Comparison of ENCODE assay signal across 14 mouse cellular contexts in the genomic region with DNA sequence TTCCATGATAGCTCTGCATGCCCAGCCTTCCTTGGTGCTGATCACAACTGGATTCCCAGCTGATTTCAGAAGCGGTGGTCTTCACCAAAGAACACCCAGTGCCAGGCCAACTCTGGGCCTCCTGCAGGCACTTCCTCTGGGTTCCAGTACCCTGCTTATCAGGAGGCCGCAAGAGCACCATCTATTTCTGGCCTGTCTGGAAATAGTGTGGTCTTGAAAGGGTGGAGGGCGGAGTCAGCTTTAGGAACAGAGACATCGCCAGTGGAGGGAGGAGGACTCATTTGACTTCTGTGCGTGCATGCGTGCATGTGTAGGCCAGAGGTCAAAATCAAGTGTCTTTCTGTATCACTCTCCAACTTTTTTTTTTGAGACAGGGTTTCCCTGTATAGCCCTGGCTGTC. TPM values are rescaled to one million over a fixed set of nuclear protein-coding genes. Genes with fewer than 3 reads are reported as not detected.
A peak's percentile ranks its signal among the peaks of the same experiment; 100 is the strongest.
DNase-seq lines count a peak whose midpoint lies in the region; ATAC-seq and TF ChIP-seq lines count a peak whose summit lies in the region.
"Had no signal": no experiment of that assay in that cellular context is flagged by ENCODE, and none has a peak within 500 bp of the region (broad histone marks: within the 10 kb centered on the region; RNA-seq: fewer than 3 reads in every experiment).

No protein-coding gene starts in this region.

- DNase-seq in CH12.LX (ENCODE audit: extremely low read depth), result peak; percentile 90
- DNase-seq in forebrain, embryonic 14.5 days (ENCODE audit: low spot score), result no peak
- DNase-seq in cerebellum, postnatal 36 days, result no peak
- no peak for DNase-seq in layer of hippocampus, adult 9-10 months (ENCODE audit: low spot score)
- DNase-seq: adrenal gland, adult 8-10 months; cerebellum, postnatal 14 days; kidney, postnatal 10 days; right cerebral cortex, postnatal 25 days had no signal

- no peak overlapping the region for H3K9ac ChIP-seq in CH12.LX (ENCODE audit: insufficient read depth, low read depth)
- H3K9ac ChIP-seq in heart, embryonic 14.5 days (ENCODE audit: low read length), result no peak overlapping the region
- no peak overlapping the region for H3K9ac ChIP-seq in liver, embryonic 16.5 days (ENCODE audit: low read depth, low read length)
- no peak overlapping the region for H3K9ac ChIP-seq in forebrain, embryonic 14.5 days (ENCODE audit: low read length)
- H3K9ac ChIP-seq: embryonic facial prominence, embryonic 15.5 days; hindbrain, embryonic 14.5 days; neural tube, embryonic 12.5 days had no signal

- no peak for TF ChIP-seq RAD21 in CH12.LX (IDR thresholded peaks at IDR 0.05; ENCODE audit: low read depth, low read length)

- H3K36me3 ChIP-seq in CH12.LX (replicated peaks in 1 of 2; ENCODE audit: control insufficient read depth in 1 of 2, insufficient read depth in 1 of 2, low read length in 1 of 2), result peaks cover 17 to 60% of the 10 kb centered on the region in 2 experiments
- no peaks in the 10 kb centered on the region for H3K36me3 ChIP-seq in heart, embryonic 14.5 days (ENCODE audit: control insufficient read depth, insufficient read depth, low read length)
- no peaks in the 10 kb centered on the region for H3K36me3 ChIP-seq in liver, embryonic 16.5 days (ENCODE audit: control insufficient read depth, insufficient read depth)
- no peaks in the 10 kb centered on the region for H3K36me3 ChIP-seq in forebrain, embryonic 14.5 days (ENCODE audit: control insufficient read depth, insufficient read depth, low read length)
- H3K36me3 ChIP-seq: embryonic facial prominence, embryonic 15.5 days; neural tube, embryonic 12.5 days had no signal

- no peaks in the 10 kb centered on the region for H3K9me3 ChIP-seq in CH12.LX (replicated peaks; ENCODE audit: low read length)
- no peaks in the 10 kb centered on the region for H3K9me3 ChIP-seq in heart, embryonic 14.5 days (ENCODE audit: control insufficient read depth, low read length)
- H3K9me3 ChIP-seq in liver, embryonic 16.5 days (replicated peaks; ENCODE audit: control insufficient read depth, low read length), result no peaks in the 10 kb centered on the region
- H3K9me3 ChIP-seq in forebrain, embryonic 14.5 days (replicated peaks; ENCODE audit: control insufficient read depth, low read length), result no peaks in the 10 kb centered on the region
- H3K9me3 ChIP-seq: embryonic facial prominence, embryonic 15.5 days; neural tube, embryonic 12.5 days had no signal

- H3K79me2 ChIP-seq in CH12.LX (replicated peaks; ENCODE audit: control insufficient read depth, extremely low read depth, insufficient read depth, poor library complexity, severe bottlenecking), result peaks cover 88% of the 10 kb centered on the region

- H3K4me3 ChIP-seq in CH12.LX (replicated peaks in 1 of 3; ENCODE audit: low read depth in 2 of 3, low read length in 2 of 3, poor library complexity in 1 of 3), result no peak overlapping the region
- no peak overlapping the region for H3K4me3 ChIP-seq in bone marrow, adult 2 months (replicated peaks; ENCODE audit: control insufficient read depth, low read depth, low read length)
- H3K4me3 ChIP-seq in heart, embryonic 14.5 days (ENCODE audit: control insufficient read depth in 1 of 2, insufficient read depth in 1 of 2, low read depth in 1 of 2, low read length in 2 of 2), result no peak overlapping the region
- H3K4me3 ChIP-seq in liver, embryonic 16.5 days (ENCODE audit: low read depth, low read length), result no peak overlapping the region
- no peak overlapping the region for H3K4me3 ChIP-seq in forebrain, embryonic 14.5 days (ENCODE audit: low read depth, low read length)
- H3K4me3 ChIP-seq: embryonic facial prominence, embryonic 15.5 days; neural tube, embryonic 12.5 days had no signal

- H3K27ac ChIP-seq in CH12.LX (ENCODE audit: insufficient read depth, low read depth), result peak overlapping the region; percentile 42
- H3K27ac ChIP-seq in bone marrow, adult 2 months (ENCODE audit: control insufficient read depth, insufficient read depth, low read depth, low read length, poor library complexity), result peak overlapping the region; percentile 37; the same call in 1 of the 2 replicates
- H3K27ac ChIP-seq in heart, embryonic 14.5 days (replicated peaks in 1 of 2; ENCODE audit: control insufficient read depth in 1 of 2, insufficient read depth in 1 of 2, low read depth in 2 of 2, low read length in 2 of 2), result peak overlapping the region; percentile 76 to 85
- H3K27ac ChIP-seq in liver, embryonic 16.5 days (ENCODE audit: low read length), result peak overlapping the region; percentile 34
- no peak overlapping the region for H3K27ac ChIP-seq in forebrain, embryonic 14.5 days (ENCODE audit: low read depth, low read length)
- H3K27ac ChIP-seq: embryonic facial prominence, embryonic 15.5 days; hindbrain, embryonic 14.5 days; neural tube, embryonic 12.5 days had no signal

- TF ChIP-seq EP300 in CH12.LX (IDR thresholded peaks at IDR 0.05; ENCODE audit: low read length), result peak; percentile 59; the same call in 1 of the 2 replicates

- H3K4me2 ChIP-seq in CH12.LX (ENCODE audit: insufficient read depth, low read depth, poor library complexity, severe bottlenecking), result 0 out of 2 replicates have a peak overlapping the region, but pooled peaks have one; percentile 1
- H3K4me2 ChIP-seq in heart, embryonic 14.5 days (ENCODE audit: low read length), result peak overlapping the region; percentile 22
- H3K4me2 ChIP-seq in liver, embryonic 16.5 days (ENCODE audit: low read depth, low read length), result no peak overlapping the region
- H3K4me2 ChIP-seq in forebrain, embryonic 14.5 days (ENCODE audit: low read length), result no peak overlapping the region
- H3K4me2 ChIP-seq: embryonic facial prominence, embryonic 15.5 days; hindbrain, embryonic 14.5 days; neural tube, embryonic 12.5 days had no signal

- H3K4me1 ChIP-seq in CH12.LX (ENCODE audit: control insufficient read depth in 1 of 2, insufficient read depth in 2 of 2), result peaks cover 46 to 96% of the 10 kb centered on the region in 2 experiments
- H3K4me1 ChIP-seq in bone marrow, adult 2 months (ENCODE audit: control insufficient read depth, insufficient read depth, low read length), result peaks cover 23% of the 10 kb centered on the region
- peaks cover 32 to 41% of the 10 kb centered on the region in 2 experiments for H3K4me1 ChIP-seq in heart, embryonic 14.5 days (ENCODE audit: control insufficient read depth in 2 of 2, insufficient read depth in 2 of 2, low read length in 2 of 2)
- H3K4me1 ChIP-seq in liver, embryonic 16.5 days (ENCODE audit: control insufficient read depth, low read depth, low read length), result peaks cover 10% of the 10 kb centered on the region
- H3K4me1 ChIP-seq in forebrain, embryonic 14.5 days (ENCODE audit: control insufficient read depth, insufficient read depth, low read length), result no peaks in the 10 kb centered on the region
- H3K4me1 ChIP-seq: embryonic facial prominence, embryonic 15.5 days; neural tube, embryonic 12.5 days had no signal

- TF ChIP-seq CTCF in CH12.LX (conservative IDR thresholded peaks at IDR 0.05 in 1 of 2, IDR thresholded peaks at IDR 0.05 in 1 of 2; ENCODE audit: low read depth in 2 of 2, low read length in 2 of 2), result no peak
- no peak for TF ChIP-seq CTCF in bone marrow, adult 2 months (IDR thresholded peaks at IDR 0.05; ENCODE audit: control insufficient read depth, insufficient read depth, low read length)

- 7% methylated on average over 6 of the region's 6 CpGs for WGBS in bone marrow, adult 2 months
- 16% methylated on average over 6 of the region's 6 CpGs for WGBS in heart, embryonic 14.5 days
- 5% methylated on average over 6 of the region's 6 CpGs for WGBS in liver, embryonic 16.5 days (ENCODE audit: insufficient replicate concordance)
- WGBS in forebrain, embryonic 14.5 days, result 91% methylated on average over 6 of the region's 6 CpGs

- dilution Hi-C loops in CH12.LX (cut with MboI; ENCODE audit: extremely low pct_ligation_motif_present, extremely low pct_unique_long_range_greater_than_20kb, low sequenced_read_pairs), result no loop called here

- in situ Hi-C loops in CH12.LX (cut with MboI; ENCODE audit: low pct_ligation_motif_present, low pct_unique_long_range_greater_than_20kb, low sequenced_read_pairs), result no loop called here

- TF ChIP-seq POLR2A in CH12.LX (IDR thresholded peaks at IDR 0.05; ENCODE audit: low read depth, low read length), result no peak
- no peak for TF ChIP-seq POLR2A in bone marrow, adult 2 months (IDR thresholded peaks at IDR 0.05; ENCODE audit: borderline replicate concordance, control insufficient read depth, low read depth, low read length)

- ATAC-seq in heart, embryonic 14.5 days (ENCODE audit: insufficient number of reproducible peaks, insufficient read depth, low FRiP score, low read depth), result no peak
- ATAC-seq in liver, embryonic 16.5 days (ENCODE audit: low read depth), result peak; percentile 49; the same call in 1 of the 2 replicates
- no peak for ATAC-seq in forebrain, embryonic 14.5 days

- no peaks in the 10 kb centered on the region for H3K27me3 ChIP-seq in CH12.LX (replicated peaks)
- H3K27me3 ChIP-seq in heart, embryonic 14.5 days (ENCODE audit: control insufficient read depth, insufficient read depth, low read length), result no peaks in the 10 kb centered on the region
- no peaks in the 10 kb centered on the region for H3K27me3 ChIP-seq in liver, embryonic 16.5 days (ENCODE audit: control insufficient read depth, insufficient read depth, low read depth, low read length)
- H3K27me3 ChIP-seq in forebrain, embryonic 14.5 days (replicated peaks; ENCODE audit: control insufficient read depth, insufficient read depth, low read length), result no peaks in the 10 kb centered on the region
- H3K27me3 ChIP-seq: embryonic facial prominence, embryonic 15.5 days; neural tube, embryonic 12.5 days had no signal

TF ChIP-seq in CH12.LX, 34 proteins besides CTCF, POLR2A, EP300 and RAD21 (continues in another document):
- TF ChIP-seq ZMIZ1 (IDR thresholded peaks at IDR 0.05; ENCODE audit: low read depth, low read length) (no peak), SMC3 (IDR thresholded peaks at IDR 0.05; ENCODE audit: low read depth, low read length) (peak; percentile 15; the same call in 1 of the 2 replicates), CHD2 (IDR thresholded peaks at IDR 0.05; ENCODE audit: low read length) (no peak), JUND (conservative IDR thresholded peaks at IDR 0.05; ENCODE audit: low read depth, low read length) (no peak), MEF2A (IDR thresholded peaks at IDR 0.05; ENCODE audit: borderline replicate concordance, low read depth, low read length) (peak; percentile 97), RCOR1 (conservative IDR thresholded peaks at IDR 0.05; ENCODE audit: low read depth, low read length) (no peak), BHLHE40 (IDR thresholded peaks at IDR 0.05; ENCODE audit: low read depth, low read length) (peak; percentile 81)

RNA-seq across cellular contexts. Expression of gene Plcg2, which starts 45.7 kb away (rescaled TPM):
- total RNA-seq in CH12.LX (2012; rRNA removed) (194 and 205 TPM in 2 replicates), CH12.LX (2014; rRNA removed) (129 and 139 TPM in 2 replicates)
- polyA plus RNA-seq in CH12.LX (2012; ENCODE audit: insufficient read length, low read depth), result 177 and 196 TPM in 2 replicates
- 14.7 and 36.8 TPM in 2 replicates for polyA plus RNA-seq in bone marrow, adult 2 months (2011; ENCODE audit: insufficient read depth, insufficient read length, low replicate concordance, missing spikeins)
- 5.0 and 5.2 TPM in 2 replicates for polyA plus RNA-seq in heart, embryonic 14.5 days (2014; fragmentation: Nextera tagmentation; extraction: Ambion mirVana)
- 8.1 and 8.4 TPM in 2 replicates for polyA plus RNA-seq in liver, embryonic 16.5 days (2015; fragmentation: Nextera tagmentation; extraction: Ambion mirVana)
- polyA plus RNA-seq in forebrain, embryonic 14.5 days (2014; fragmentation: Nextera tagmentation; extraction: Ambion mirVana), result 0.45 and 0.58 TPM in 2 replicates

Comparison
In these comparisons a context has a peak if more than half of its experiments do, and no peak if none do; other contexts are left out.
1. H3K4me2 ChIP-seq: peak in CH12.LX (single experiment) and heart, embryonic 14.5 days (single experiment); none in liver, embryonic 16.5 days (single experiment) and forebrain, embryonic 14.5 days (single experiment).